Mouse (Mus musculus): Measurements from ENCODE around the gene Cd72.

Cd72 gene

GRCm38 (mm10) chr4:43478534-43478858 lies 24.1 kb upstream of the Cd72 start:
- DNase-seq (ENCODE audit: low spot score in 2 of 2): no peak

GRCm38 (mm10) chr4:43477857-43478533 lies 23.6 kb upstream of the Cd72 start:
- peak; percentile 57 to 64 for DNase-seq (ENCODE audit: low spot score in 2 of 2)

DNA sequence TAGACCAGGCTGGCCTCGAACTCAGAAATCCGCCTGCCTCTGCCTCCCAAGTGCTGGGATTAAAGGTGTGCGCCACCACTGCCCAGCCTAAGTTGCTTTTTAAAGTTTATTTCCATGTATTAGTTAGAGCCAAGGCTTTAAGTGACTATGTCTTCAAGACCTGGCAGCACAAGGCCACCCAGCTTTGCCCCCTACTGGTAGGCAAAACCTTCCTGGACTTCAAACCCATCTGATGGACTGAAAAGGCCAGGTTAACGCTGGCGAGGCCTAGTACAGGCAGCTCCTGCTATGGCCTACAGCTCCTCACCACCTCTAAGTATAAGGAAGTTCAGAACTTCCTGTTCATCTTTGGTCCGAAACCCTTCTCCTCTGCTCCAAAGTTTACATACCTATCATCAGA lies 22.2 kb upstream of the Cd72 start:
- no peak for DNase-seq (ENCODE audit: low spot score in 2 of 2)

DNA sequence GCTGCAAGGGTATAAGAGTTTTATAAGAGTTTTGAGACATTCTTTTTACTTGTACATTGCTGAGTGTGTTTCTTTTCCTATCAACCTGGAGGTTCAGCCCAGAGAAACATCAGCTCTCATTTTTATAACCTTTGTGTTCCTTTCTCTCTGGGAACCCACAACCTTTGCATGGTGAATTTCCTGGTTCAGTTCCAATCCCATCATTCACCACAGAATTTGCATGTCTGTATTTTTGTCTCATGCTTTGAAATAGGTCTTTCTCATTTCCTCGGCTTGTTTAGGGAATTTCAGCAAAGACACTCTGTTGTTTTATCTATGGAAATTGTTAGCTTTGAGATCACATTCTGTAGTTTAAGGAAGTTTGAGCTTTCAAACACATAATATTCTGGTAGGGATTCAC lies 19.2 kb upstream of the Cd72 start:
- DNase-seq (ENCODE audit: low spot score in 2 of 2): no peak

GRCm38 (mm10) chr4:43470301-43470700 lies 15.9 kb upstream of the Cd72 start:
- no peak for DNase-seq (ENCODE audit: low spot score in 2 of 2)

DNA sequence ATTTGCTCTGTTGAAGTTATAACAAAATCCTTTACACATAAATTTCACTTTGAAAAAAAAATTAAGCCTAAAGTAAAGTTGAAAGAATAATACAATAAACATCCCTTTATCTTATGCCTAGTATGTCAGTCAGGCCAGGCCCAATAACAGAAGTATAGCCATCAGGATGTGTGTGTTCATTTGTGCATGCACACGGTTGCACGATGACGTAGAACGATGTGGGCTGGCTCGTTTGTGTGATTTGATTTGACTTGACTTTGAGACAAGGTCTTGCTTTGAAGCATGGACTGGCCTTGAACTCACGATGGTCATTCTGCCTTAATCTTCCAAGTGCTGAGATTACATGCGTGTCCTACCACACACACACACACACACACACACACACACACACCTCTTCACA lies 12.4 kb upstream of the Cd72 start:
- no peak for DNase-seq (ENCODE audit: low spot score in 2 of 2)

- DNase-seq (ENCODE audit: low spot score in 2 of 2): no peak
Observed at GRCm38 (mm10) chr4:43465935-43466334, 11.5 kb upstream of the Cd72 start.

DNA sequence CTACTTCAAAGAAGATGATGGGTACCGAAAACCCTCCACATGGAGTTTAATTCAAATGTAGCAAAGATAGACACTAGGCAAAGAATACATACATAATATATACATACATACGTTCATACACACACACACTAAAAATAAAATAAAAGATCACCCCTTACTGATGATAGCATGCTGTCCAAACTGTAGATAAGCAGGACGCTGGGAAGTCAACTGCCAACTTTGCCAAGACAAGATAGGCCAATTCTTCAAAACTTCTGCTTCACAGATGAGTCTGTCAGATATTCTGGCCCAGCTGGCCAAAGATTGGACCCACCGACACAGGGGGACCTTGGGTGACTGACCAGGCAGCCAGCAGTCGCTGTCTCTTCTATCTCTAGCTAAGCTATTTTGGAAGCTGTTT lies 8.7 kb upstream of the Cd72 start:
- DNase-seq (ENCODE audit: low spot score in 2 of 2): no peak

GRCm38 (mm10) chr4:43457124-43457523 lies 2.7 kb upstream of the Cd72 start:
- DNase-seq (ENCODE audit: low spot score in 2 of 2): no peak

DNA sequence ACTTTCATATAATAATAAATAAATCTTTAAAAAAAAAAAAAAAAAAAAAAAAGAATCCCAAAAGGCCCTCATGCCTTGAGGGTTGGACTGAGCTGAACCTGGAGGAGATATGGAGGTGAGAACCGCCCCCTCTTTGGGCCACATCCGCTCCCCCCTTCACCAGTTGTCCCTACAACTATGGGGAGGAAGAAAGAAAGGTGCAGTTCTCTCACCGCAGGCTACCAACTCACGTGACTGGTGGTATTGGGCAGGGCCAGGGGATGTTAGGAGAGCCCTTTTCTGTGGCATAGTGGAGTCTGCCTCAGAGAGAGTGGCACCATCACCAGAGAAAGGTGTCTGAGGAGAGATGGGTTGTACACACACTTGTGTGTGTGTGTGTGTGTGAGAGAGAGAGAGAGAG lies 2.0 kb upstream of the Cd72 start:
- DNase-seq (ENCODE audit: low spot score in 2 of 2): no peak

GRCm38 (mm10) chr4:43453413-43453812 lies 1.0 kb downstream of the Cd72 start:
- DNase-seq (ENCODE audit: low spot score in 2 of 2): no peak

DNA sequence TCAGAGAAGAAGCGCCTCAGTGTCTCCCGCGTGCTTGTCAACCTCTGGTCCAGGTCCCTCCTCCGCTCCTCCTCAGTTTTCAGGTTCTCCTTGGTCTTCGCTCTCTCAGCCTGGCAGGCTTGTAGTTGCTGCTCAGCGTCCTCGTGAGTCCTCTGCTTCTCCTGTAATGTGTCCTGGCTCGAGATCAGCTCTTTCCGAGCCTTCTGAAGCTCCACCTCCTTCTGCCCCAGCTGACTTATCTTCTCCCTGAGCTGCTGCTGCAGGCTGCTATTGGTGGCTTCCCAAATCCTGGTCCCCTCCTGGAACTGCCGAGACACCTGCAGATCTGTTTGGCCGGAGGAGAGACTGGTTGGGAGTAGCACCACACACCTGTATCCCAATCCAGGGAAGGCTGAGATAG lies 2.1 kb downstream of the Cd72 start:
- no peak for DNase-seq (ENCODE audit: low spot score in 2 of 2)

DNA sequence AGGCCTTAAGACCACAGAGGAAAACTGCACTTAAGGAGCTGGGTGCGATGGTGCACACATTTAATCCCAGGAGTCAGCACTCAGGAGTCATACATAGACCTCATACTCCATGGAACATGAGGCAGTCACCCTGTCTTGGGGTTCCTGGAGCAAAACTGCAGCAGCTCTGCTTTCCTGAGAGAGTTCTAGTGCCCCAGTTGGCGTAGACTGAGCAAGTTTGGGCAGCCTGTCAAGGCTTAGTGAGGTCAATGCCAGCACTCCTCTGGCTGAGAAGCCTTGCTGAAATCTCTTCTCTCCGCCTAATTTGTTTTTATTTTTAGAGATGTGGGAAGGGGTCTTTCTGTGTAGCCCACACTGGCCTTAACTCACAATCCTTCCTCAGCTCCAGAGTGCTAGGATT lies 5.9 kb downstream of the Cd72 start:
- DNase-seq (ENCODE audit: low spot score in 2 of 2): no peak

GRCm38 (mm10) chr4:43447251-43447650 lies 7.2 kb downstream of the Cd72 start:
- DNase-seq (ENCODE audit: low spot score in 2 of 2): no peak

GRCm38 (mm10) chr4:43443511-43443910 lies 10.9 kb downstream of the Cd72 start:
- no peak for DNase-seq (ENCODE audit: low spot score in 2 of 2)

GRCm38 (mm10) chr4:43442456-43443361 lies 11.7 kb downstream of the Cd72 start:
- DNase-seq (ENCODE audit: low spot score in 2 of 2): peak; percentile 47 to 60

DNA sequence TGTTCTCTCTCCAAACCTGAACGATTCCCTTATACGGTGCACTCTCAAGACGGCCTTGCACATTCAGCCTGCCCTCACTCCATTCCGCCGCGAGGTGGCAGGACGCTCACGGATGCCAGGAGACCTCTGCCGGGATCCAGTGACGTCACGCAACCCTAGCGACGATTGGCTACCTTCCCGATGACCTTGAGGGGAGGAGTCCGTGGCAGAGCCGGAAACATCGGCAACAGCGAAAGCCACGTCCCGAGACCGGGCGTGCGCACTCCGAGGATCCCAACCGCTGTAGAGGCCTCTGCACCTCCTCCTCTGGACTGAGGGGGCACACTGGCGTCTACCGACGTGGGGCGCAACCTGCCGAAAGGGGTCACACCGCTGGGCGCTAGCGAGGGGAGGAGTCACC lies 12.4 kb downstream of the Cd72 start:
- DNase-seq (ENCODE audit: low spot score in 2 of 2): peak; percentile 98 to 100

DNA sequence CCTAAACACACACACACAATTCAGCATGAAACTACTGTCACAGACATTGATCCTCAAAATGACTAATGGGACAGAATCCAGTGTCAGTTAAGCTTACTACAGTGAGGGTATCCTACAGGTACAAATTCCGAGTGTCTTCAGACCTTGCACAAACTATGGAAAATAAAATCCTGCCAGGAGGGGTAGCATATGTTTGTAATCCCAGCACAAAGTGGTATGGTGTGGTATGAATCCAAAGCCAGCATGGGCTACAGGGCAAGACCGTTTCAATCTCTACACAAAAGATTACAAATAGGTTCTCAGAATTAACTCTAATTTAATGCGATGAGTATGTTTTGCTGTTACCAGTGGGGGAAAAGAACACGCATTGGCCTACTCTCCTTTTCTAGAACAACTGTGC lies 12.8 kb downstream of the Cd72 start, which contains the start of gene Tesk1:
TSS of gene Tesk1 (plus strand) at position 301 of the 400 bp plus-strand sequence.
- no peak for DNase-seq (ENCODE audit: low spot score in 2 of 2)

DNA sequence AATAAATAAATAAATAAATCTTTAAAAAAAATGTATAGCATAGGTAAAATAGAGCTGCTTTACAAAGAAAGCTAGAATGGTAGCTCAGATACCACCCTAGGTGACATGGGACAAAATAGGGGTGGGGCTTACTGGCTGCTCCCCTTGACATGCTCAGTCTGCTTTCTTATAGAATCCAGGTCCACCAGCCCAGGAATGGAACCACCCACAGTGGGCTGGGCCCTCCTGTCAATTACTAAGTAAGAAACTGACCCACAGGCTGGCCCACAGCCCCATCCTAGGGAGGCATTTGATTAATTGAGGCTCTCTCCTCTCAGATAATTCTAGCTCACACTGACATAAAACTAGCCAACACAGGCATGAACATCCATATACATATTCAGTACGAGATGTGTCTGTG lies 21.6 kb downstream of the Cd72 start:
- no peak for DNase-seq (ENCODE audit: low spot score in 2 of 2)

- DNase-seq (ENCODE audit: low spot score in 2 of 2): peak; percentile 73 to 76
Observed at GRCm38 (mm10) chr4:43431690-43432089, 22.7 kb downstream of the Cd72 start.

DNA sequence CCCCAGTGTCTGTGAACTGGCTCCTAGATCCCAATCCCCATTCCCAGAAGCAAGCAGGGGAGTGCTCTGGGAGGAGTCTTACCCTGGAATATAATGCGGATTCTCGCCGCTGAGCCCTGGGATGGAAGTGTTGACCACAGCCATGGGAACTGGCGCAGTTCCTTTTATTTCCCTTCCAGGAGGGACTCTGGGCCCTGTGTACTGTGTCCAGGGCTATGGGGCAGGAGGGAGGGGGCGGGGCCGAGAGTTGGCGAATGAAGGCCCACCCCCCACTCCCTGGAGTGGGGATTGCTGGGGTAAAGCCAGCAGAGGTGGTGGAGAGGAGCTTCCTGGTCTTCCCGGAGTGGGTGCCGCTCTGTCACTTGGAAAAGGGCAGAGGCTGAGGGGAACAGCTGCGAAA lies 25.5 kb downstream of the Cd72 start, which contains the start of gene Fam166b:
TSS of gene Fam166b (minus strand) at position 189 of the 400 bp plus-strand sequence.
- DNase-seq (ENCODE audit: low spot score in 2 of 2): no peak

GRCm38 (mm10) chr4:43428180-43428861 lies 26.1 kb downstream of the Cd72 start:
- no peak for DNase-seq (ENCODE audit: low spot score in 2 of 2)

Measured in frontal cortex, postnatal 25 days (tissue).